ENCODE assay signal across 8 mouse cellular contexts in genomic region chr3:41408821-41409737, GRCm38 (mm10).
DNase-seq lines count a peak whose midpoint lies in the region; ATAC-seq lines count a peak whose summit lies in the region.

No protein-coding gene starts in this region.

- no peak for DNase-seq in frontal cortex, postnatal 25 days (ENCODE audit: low spot score in 2 of 2)
- DNase-seq in ZHBTc4 (ENCODE audit: low read depth, low spot score) = peak; percentile 14
- peak; percentile 33 for DNase-seq in kidney, adult 18-20 months
- peak; percentile 28 for DNase-seq in lung, postnatal 25 days (ENCODE audit: low spot score)
- DNase-seq in gastrocnemius, postnatal 25 days = no peak

- H3K4me1 ChIP-seq in stomach, embryonic 14.5 days (ENCODE audit: control insufficient read depth, insufficient read depth, low read length) = 0 out of 2 replicates have a peak, but pooled peaks cover 5% of the 10 kb centered on the region

- ATAC-seq in frontal cortex, adult (ENCODE audit: low TSS enrichment) = peak; percentile 64
- ATAC-seq in granulocyte monocyte progenitor cell, adult 5-6 weeks (replicated peaks; ENCODE audit: poor library complexity, severe bottlenecking) = peak; percentile 11
- ATAC-seq in stomach, embryonic 14.5 days (ENCODE audit: insufficient number of reproducible peaks, insufficient read depth, low FRiP score, low read depth) = peak; percentile 66

- H3K9ac ChIP-seq in stomach, embryonic 14.5 days (replicated peaks; ENCODE audit: low read depth, low read length) = no peak overlapping the region

- no peaks in the 10 kb centered on the region for H3K27me3 ChIP-seq in stomach, embryonic 14.5 days (ENCODE audit: control insufficient read depth, insufficient read depth, low read length)

- H3K9me3 ChIP-seq in stomach, embryonic 14.5 days (ENCODE audit: control insufficient read depth, low read depth, low read length) = no peaks in the 10 kb centered on the region

- 6% methylated on average over 15 of the region's 15 CpGs for WGBS in stomach, embryonic 14.5 days

- H3K36me3 ChIP-seq in stomach, embryonic 14.5 days (ENCODE audit: control insufficient read depth, insufficient read depth, low read length) = no peaks in the 10 kb centered on the region

- H3K4me2 ChIP-seq in stomach, embryonic 14.5 days (replicated peaks; ENCODE audit: low read depth, low read length) = peak overlapping the region; percentile 37

- H3K4me3 ChIP-seq in stomach, embryonic 14.5 days (ENCODE audit: low read depth, low read length) = peak overlapping the region; percentile 20

- no peak overlapping the region for H3K27ac ChIP-seq in stomach, embryonic 14.5 days (ENCODE audit: low read length)

Comparison
In these comparisons a context has a peak if more than half of its experiments do, and no peak if none do; other contexts are left out.
1. ATAC-seq: peak in every context shown above with its lines; median percentile 66 in stomach, embryonic 14.5 days; 64 in frontal cortex, adult; 11 in granulocyte monocyte progenitor cell, adult 5-6 weeks.
2. DNase-seq: peak in ZHBTc4 (single experiment), kidney, adult 18-20 months (single experiment) and lung, postnatal 25 days (single experiment); none in frontal cortex, postnatal 25 days (0 of 2) and gastrocnemius, postnatal 25 days (single experiment).